Mouse (Mus musculus): ENCODE measurements around the gene Tmc5. TPM values are rescaled to one million over a fixed set of nuclear protein-coding genes. Genes with fewer than 3 reads are reported as not detected.

Gene Tmc5
- polyA plus RNA-seq (2015; fragmentation: Nextera tagmentation; extraction: Ambion mirVana): 0.22 and 0.28 TPM in 2 replicates

GRCm38 (mm10) chr7:118597201-118597600 is at the start of gene Tmc5:
Tmc5 (plus strand) TSS chr7:118597297.
- H3K4me1 ChIP-seq (replicated peaks): peaks cover 41% of the 10 kb centered on the region

GRCm38 (mm10) chr7:118547451-118547850 is 49.6 kb upstream of the Tmc5 start:
- Histone ChIP-seq H3K4me3 (replicated peaks) (no peak overlapping the region), H3K9me3 (peaks cover 8% of the 10 kb centered on the region; the same call in 1 of the 2 replicates), H3K4me1 (replicated peaks) (no peaks in the 10 kb centered on the region), H3K4me2 (replicated peaks) (no peak overlapping the region), H3K9ac (replicated peaks) (no peak overlapping the region), H3K27ac (no peak overlapping the region), H3K36me3 (peaks cover 68% of the 10 kb centered on the region), H3K27me3 (no peaks in the 10 kb centered on the region)
- WGBS: 81% methylated on average over 10 of the region's 10 CpGs
- ATAC-seq: no peak

More at GRCm38 (mm10) chr7:118597201-118597600, at the start of gene Tmc5:
- no peaks in the 10 kb centered on the region for H3K36me3 ChIP-seq
- no peaks in the 10 kb centered on the region for H3K9me3 ChIP-seq
- peak within 1 kb of the TSS; percentile 54 for H3K4me2 ChIP-seq (replicated peaks)
- peaks cover 21% of the 10 kb centered on the region for H3K27me3 ChIP-seq
- peak within 1 kb of the TSS; percentile 57 for H3K9ac ChIP-seq (replicated peaks)
- peak within 1 kb of the TSS; percentile 31 for H3K4me3 ChIP-seq (replicated peaks)
- 3% methylated on average over 23 of the region's 23 CpGs for WGBS
- ATAC-seq: no peak
- no peak within 1 kb of the TSS for H3K27ac ChIP-seq

GRCm38 (mm10) chr7:118553881-118554280 is 43.2 kb upstream of the Tmc5 start:
- Histone ChIP-seq H3K36me3 (peaks cover 65% of the 10 kb centered on the region), H3K27me3 (no peaks in the 10 kb centered on the region), H3K27ac (no peak overlapping the region), H3K9ac (replicated peaks) (no peak overlapping the region), H3K9me3 (peaks cover 9% of the 10 kb centered on the region; the same call in 1 of the 2 replicates), H3K4me3 (replicated peaks) (no peak overlapping the region), H3K4me2 (replicated peaks) (no peak overlapping the region), H3K4me1 (replicated peaks) (no peaks in the 10 kb centered on the region)
- ATAC-seq: no peak
- WGBS: 61% methylated on average over 4 of the region's 4 CpGs

GRCm38 (mm10) chr7:118554290-118554689 is 42.8 kb upstream of the Tmc5 start:
- no peaks in the 10 kb centered on the region for H3K27me3 ChIP-seq
- WGBS: 74% methylated on average over 2 of the region's 2 CpGs
- H3K9ac ChIP-seq (replicated peaks): no peak overlapping the region
- peaks cover 62% of the 10 kb centered on the region for H3K36me3 ChIP-seq
- no peak overlapping the region for H3K4me3 ChIP-seq (replicated peaks)
- H3K27ac ChIP-seq: no peak overlapping the region
- no peak overlapping the region for H3K4me2 ChIP-seq (replicated peaks)
- no peak for ATAC-seq
- H3K9me3 ChIP-seq: peaks cover 9% of the 10 kb centered on the region; the same call in 1 of the 2 replicates
- no peaks in the 10 kb centered on the region for H3K4me1 ChIP-seq (replicated peaks)

- peaks cover 4% of the 10 kb centered on the region for H3K36me3 ChIP-seq
- peak; percentile 66 for ATAC-seq
- no peaks in the 10 kb centered on the region for H3K27me3 ChIP-seq
- no peak overlapping the region for H3K27ac ChIP-seq
- WGBS: 49% methylated on average over 6 of the region's 6 CpGs
- no peak overlapping the region for H3K4me2 ChIP-seq (replicated peaks)
- peaks cover 10% of the 10 kb centered on the region for H3K4me1 ChIP-seq (replicated peaks)
- H3K9me3 ChIP-seq: peaks cover 6% of the 10 kb centered on the region; the same call in 1 of the 2 replicates
- H3K9ac ChIP-seq (replicated peaks): no peak overlapping the region
- no peak overlapping the region for H3K4me3 ChIP-seq (replicated peaks)
These were observed 28.0 kb upstream of the Tmc5 start for GRCm38 (mm10) chr7:118569121-118569543.

GRCm38 (mm10) chr7:118571350-118571749 is 25.7 kb upstream of the Tmc5 start:
- Histone ChIP-seq H3K9ac (replicated peaks) (no peak overlapping the region), H3K27ac (no peak overlapping the region), H3K27me3 (no peaks in the 10 kb centered on the region), H3K9me3 (peaks cover 6% of the 10 kb centered on the region; the same call in 1 of the 2 replicates), H3K4me3 (replicated peaks) (no peak overlapping the region), H3K36me3 (no peaks in the 10 kb centered on the region), H3K4me1 (replicated peaks) (peaks cover 13% of the 10 kb centered on the region), H3K4me2 (replicated peaks) (no peak overlapping the region)
- 55% methylated on average over 5 of the region's 5 CpGs for WGBS
- ATAC-seq: no peak

- no peak overlapping the region for H3K4me3 ChIP-seq (replicated peaks)
- no peak overlapping the region for H3K27ac ChIP-seq
- H3K4me2 ChIP-seq (replicated peaks): no peak overlapping the region
- no peak for ATAC-seq
- H3K27me3 ChIP-seq: no peaks in the 10 kb centered on the region
- 53% methylated on average over 5 of the region's 5 CpGs for WGBS
- H3K9ac ChIP-seq (replicated peaks): no peak overlapping the region
- H3K9me3 ChIP-seq: peaks cover 6% of the 10 kb centered on the region; the same call in 1 of the 2 replicates
- H3K4me1 ChIP-seq (replicated peaks): peaks cover 13% of the 10 kb centered on the region
- H3K36me3 ChIP-seq: no peaks in the 10 kb centered on the region
These were observed 25.1 kb upstream of the Tmc5 start for GRCm38 (mm10) chr7:118572039-118572438.

- H3K27ac ChIP-seq: no peak overlapping the region
- H3K36me3 ChIP-seq: peaks cover 15% of the 10 kb centered on the region
- H3K27me3 ChIP-seq: no peaks in the 10 kb centered on the region
- WGBS: 82% methylated on average over 3 of the region's 3 CpGs
- H3K4me1 ChIP-seq (replicated peaks): peaks cover 22% of the 10 kb centered on the region
- no peak overlapping the region for H3K4me2 ChIP-seq (replicated peaks)
- no peaks in the 10 kb centered on the region for H3K9me3 ChIP-seq
- no peak overlapping the region; the same call in 1 of the 2 replicates for H3K9ac ChIP-seq (replicated peaks)
- H3K4me3 ChIP-seq (replicated peaks): no peak overlapping the region
- ATAC-seq: no peak
These were observed 18.8 kb upstream of the Tmc5 start for GRCm38 (mm10) chr7:118578269-118578668.

GRCm38 (mm10) chr7:118579938-118580337 is 17.2 kb upstream of the Tmc5 start:
- no peak overlapping the region for H3K4me2 ChIP-seq (replicated peaks)
- peaks cover 15% of the 10 kb centered on the region for H3K36me3 ChIP-seq
- no peak overlapping the region for H3K27ac ChIP-seq
- H3K9me3 ChIP-seq: no peaks in the 10 kb centered on the region
- no peak overlapping the region for H3K4me3 ChIP-seq (replicated peaks)
- H3K27me3 ChIP-seq: no peaks in the 10 kb centered on the region
- no peak overlapping the region for H3K9ac ChIP-seq (replicated peaks)
- H3K4me1 ChIP-seq (replicated peaks): peaks cover 29% of the 10 kb centered on the region
- WGBS: 79% methylated on average over 2 of the region's 2 CpGs
- ATAC-seq: no peak

GRCm38 (mm10) chr7:118583821-118584220 is 13.3 kb upstream of the Tmc5 start:
- ATAC-seq: no peak
- 23% methylated on average over 7 of the region's 7 CpGs for WGBS
- H3K9me3 ChIP-seq: peaks cover 4% of the 10 kb centered on the region; the same call in 1 of the 2 replicates
- peaks cover 15% of the 10 kb centered on the region for H3K36me3 ChIP-seq
- H3K4me3 ChIP-seq (replicated peaks): peak overlapping the region; percentile 64
- H3K27ac ChIP-seq: no peak overlapping the region
- peak overlapping the region; percentile 87 for H3K9ac ChIP-seq (replicated peaks)
- peaks cover 26% of the 10 kb centered on the region for H3K4me1 ChIP-seq (replicated peaks)
- peak overlapping the region; percentile 80 for H3K4me2 ChIP-seq (replicated peaks)
- H3K27me3 ChIP-seq: no peaks in the 10 kb centered on the region

GRCm38 (mm10) chr7:118584257-118584907 is 12.7 kb upstream of the Tmc5 start, which contains the start of gene Tmc7:
Tmc7 (minus strand) TSS chr7:118584736.
- WGBS: under 1% methylated on average over 45 of the region's 51 CpGs
- Histone ChIP-seq H3K4me2 (replicated peaks) (peak within 1 kb of the TSS; percentile 80), H3K36me3 (peaks cover 10% of the 10 kb centered on the region), H3K4me1 (replicated peaks) (peaks cover 26% of the 10 kb centered on the region), H3K9ac (replicated peaks) (peak within 1 kb of the TSS; percentile 87), H3K9me3 (peaks cover 4% of the 10 kb centered on the region; the same call in 1 of the 2 replicates), H3K4me3 (replicated peaks) (peak within 1 kb of the TSS; percentile 64), H3K27me3 (no peaks in the 10 kb centered on the region), H3K27ac (peak within 1 kb of the TSS; percentile 47)
- ATAC-seq: peak; percentile 86

GRCm38 (mm10) chr7:118584926-118585325 is 12.2 kb upstream of the Tmc5 start:
- peaks cover 4% of the 10 kb centered on the region; the same call in 1 of the 2 replicates for H3K9me3 ChIP-seq
- peaks cover 26% of the 10 kb centered on the region for H3K4me1 ChIP-seq (replicated peaks)
- WGBS: 74% methylated on average over 5 of the region's 5 CpGs
- H3K27me3 ChIP-seq: no peaks in the 10 kb centered on the region
- no peak overlapping the region for H3K27ac ChIP-seq
- peaks cover 4% of the 10 kb centered on the region for H3K36me3 ChIP-seq
- no peak overlapping the region for H3K9ac ChIP-seq (replicated peaks)
- H3K4me3 ChIP-seq (replicated peaks): peak overlapping the region; percentile 64
- H3K4me2 ChIP-seq (replicated peaks): peak overlapping the region; percentile 80
- ATAC-seq: peak; percentile 46

Data from midbrain, embryonic 13.5 days (tissue).